Mouse (Mus musculus): Measurements from ENCODE around the gene Zfp553. TPM values are rescaled to one million over a fixed set of nuclear protein-coding genes. Genes with fewer than 3 reads are reported as not detected.

Gene Zfp553
- total and polyA plus RNA-seq, 3 experiments, result 9.8 to 17.4 (median 15.0) TPM

DNA sequence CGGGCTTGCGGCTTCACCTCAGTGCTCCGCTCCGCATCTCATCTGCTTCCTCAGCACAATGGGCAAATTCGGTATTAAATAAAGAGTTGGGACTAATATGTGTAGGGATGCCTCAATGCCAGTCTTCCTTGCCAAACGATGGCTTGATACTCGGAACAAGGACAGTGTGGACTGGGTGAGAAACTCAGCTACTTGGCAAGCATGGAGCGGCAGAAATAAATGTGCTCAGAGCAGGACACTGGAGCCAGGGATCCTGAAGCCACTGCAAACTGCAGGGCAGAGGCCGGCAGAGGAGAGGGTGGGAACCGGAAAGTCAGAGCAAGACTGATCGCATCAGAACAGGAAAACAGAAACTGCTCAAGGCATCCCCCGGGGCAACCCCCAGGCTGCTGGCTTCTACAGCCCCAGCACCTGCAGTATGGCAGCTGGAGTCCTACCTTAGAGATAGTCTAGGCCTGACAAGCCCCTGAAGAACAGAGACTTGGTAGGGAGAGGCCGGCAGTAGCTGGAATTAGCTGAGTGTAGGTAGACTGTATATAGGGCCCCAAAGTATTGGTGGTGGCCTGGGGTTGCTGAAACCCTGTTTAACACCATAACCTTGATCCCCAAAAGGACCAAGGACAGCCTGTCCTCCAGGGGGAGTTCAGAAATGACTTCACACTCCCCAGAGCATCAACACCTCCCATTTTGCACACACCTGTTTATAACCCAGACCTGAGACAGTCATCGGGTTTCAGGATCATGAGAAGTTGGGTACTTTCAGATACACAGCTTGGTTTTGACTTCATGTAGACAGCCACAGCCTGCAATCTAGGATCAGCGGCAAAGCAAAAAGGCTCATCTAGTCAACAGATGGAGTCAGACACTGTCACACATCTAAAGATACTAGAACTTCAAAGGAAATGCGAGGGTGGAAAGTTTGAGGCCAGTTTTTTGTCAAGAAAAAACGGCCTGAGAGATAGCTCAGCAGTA lies 44.3 kb upstream of the Zfp553 start:
- H3K4me3 ChIP-seq (replicated peaks in 1 of 3; ENCODE audit: low read depth in 2 of 3, low read length in 2 of 3, poor library complexity in 1 of 3), result peak overlapping the region in 2 of 3 experiments; percentile 12 to 35
- peak overlapping the region; percentile 97 for H3K27ac ChIP-seq (ENCODE audit: insufficient read depth, low read depth)
- peaks cover 21% of the 10 kb centered on the region for H3K79me2 ChIP-seq (replicated peaks; ENCODE audit: control insufficient read depth, extremely low read depth, insufficient read depth, poor library complexity, severe bottlenecking)
- peaks cover 42 to 79% of the 10 kb centered on the region in 2 experiments for H3K36me3 ChIP-seq (replicated peaks in 1 of 2; ENCODE audit: control insufficient read depth in 1 of 2, insufficient read depth in 1 of 2, low read length in 1 of 2)
- H3K27me3 ChIP-seq (replicated peaks), result no peaks in the 10 kb centered on the region
- in situ Hi-C loops (cut with MboI; ENCODE audit: low pct_ligation_motif_present, low pct_unique_long_range_greater_than_20kb, low sequenced_read_pairs) (loop anchor here (5.0 kb wide), 2 partner anchors 51 to 496 kb away; partner anchors contain the start of gene Spn), dilution Hi-C loops (cut with MboI; ENCODE audit: extremely low pct_ligation_motif_present, extremely low pct_unique_long_range_greater_than_20kb, low sequenced_read_pairs) (no loop called here)
- peak; percentile 91 for DNase-seq (ENCODE audit: extremely low read depth)
- H3K9me3 ChIP-seq (replicated peaks; ENCODE audit: low read length), result no peaks in the 10 kb centered on the region
- peaks cover 32 to 91% of the 10 kb centered on the region in 2 experiments for H3K4me1 ChIP-seq (ENCODE audit: control insufficient read depth in 1 of 2, insufficient read depth in 2 of 2)
- H3K9ac ChIP-seq (ENCODE audit: insufficient read depth, low read depth), result peak overlapping the region; percentile 42
- peak overlapping the region; percentile 75 for H3K4me2 ChIP-seq (ENCODE audit: insufficient read depth, low read depth, poor library complexity, severe bottlenecking)
- TF ChIP-seq MAFK (IDR thresholded peaks at IDR 0.05; ENCODE audit: insufficient replicate concordance, low read length) (peak; percentile 45; the same call in 1 of the 2 replicates), GABPA (IDR thresholded peaks at IDR 0.05; ENCODE audit: insufficient replicate concordance, low read depth, low read length) (no peak), BHLHE40 (IDR thresholded peaks at IDR 0.05; ENCODE audit: low read depth, low read length) (0 out of 2 replicates have a peak, but pooled peaks have one; percentile 46), EP300 (IDR thresholded peaks at IDR 0.05; ENCODE audit: low read length) (peak; percentile 88), RAD21 (IDR thresholded peaks at IDR 0.05; ENCODE audit: low read depth, low read length) (no peak; the same call in 1 of the 2 replicates), ELF1 (IDR thresholded peaks at IDR 0.05; ENCODE audit: low read depth, low read length) (peak; percentile 36; the same call in 1 of the 2 replicates), KAT2A (IDR thresholded peaks at IDR 0.05; ENCODE audit: insufficient replicate concordance, low read length) (0 out of 2 replicates have a peak, but pooled peaks have one; percentile 31), IRF4 (IDR thresholded peaks at IDR 0.05; ENCODE audit: low read depth, low read length) (peak; percentile 92), ZC3H11A (IDR thresholded peaks at IDR 0.05; ENCODE audit: low read depth, low read length) (no peak), MAX (IDR thresholded peaks at IDR 0.05; ENCODE audit: low read length) (peak; percentile 45; the same call in 1 of the 2 replicates), NELFE (IDR thresholded peaks at IDR 0.05; ENCODE audit: low read depth, low read length) (no peak), CTCF (conservative IDR thresholded peaks at IDR 0.05 in 1 of 2, IDR thresholded peaks at IDR 0.05 in 1 of 2; ENCODE audit: low read depth in 2 of 2, low read length in 2 of 2) (peak in 1 of 2 experiments; percentile 30; a peak in 2 of 4 replicates), CHD1 (IDR thresholded peaks at IDR 0.05; ENCODE audit: low read depth, low read length) (peak; percentile 48; the same call in 1 of the 2 replicates), USF2 (conservative IDR thresholded peaks at IDR 0.05; ENCODE audit: low read depth, low read length) (no peak), MAZ (IDR thresholded peaks at IDR 0.05; ENCODE audit: low read depth, low read length) (0 out of 2 replicates have a peak, but pooled peaks have one; percentile 26), RCOR1 (conservative IDR thresholded peaks at IDR 0.05; ENCODE audit: low read depth, low read length) (0 out of 2 replicates have a peak, but pooled peaks have one; percentile 59), ZKSCAN1 (IDR thresholded peaks at IDR 0.05; ENCODE audit: borderline replicate concordance, low read depth, low read length) (no peak), USF1 (IDR thresholded peaks at IDR 0.05; ENCODE audit: low read depth, low read length) (no peak), TCF12 (IDR thresholded peaks at IDR 0.05; ENCODE audit: low read depth, low read length) (peak; percentile 98), UBTF (IDR thresholded peaks at IDR 0.05; ENCODE audit: low read depth, low read length) (peak; percentile 78), POLR2AphosphoS2 (IDR thresholded peaks at IDR 0.05; ENCODE audit: low read depth, low read length) (peak; percentile 72; the same call in 1 of the 2 replicates), JUN (IDR thresholded peaks at IDR 0.05; ENCODE audit: insufficient read depth, low read depth, low read length) (peak; percentile 67), JUND (conservative IDR thresholded peaks at IDR 0.05; ENCODE audit: low read depth, low read length) (peak; percentile 68), MEF2A (IDR thresholded peaks at IDR 0.05; ENCODE audit: borderline replicate concordance, low read depth, low read length) (peak; percentile 87), ZMIZ1 (IDR thresholded peaks at IDR 0.05; ENCODE audit: low read depth, low read length) (peak; percentile 47), MYC (IDR thresholded peaks at IDR 0.05; ENCODE audit: low read depth, low read length) (no peak), POLR2A (IDR thresholded peaks at IDR 0.05; ENCODE audit: low read depth, low read length) (peak; percentile 22), ETS1 (conservative IDR thresholded peaks at IDR 0.05; ENCODE audit: low read depth, low read length) (peak; percentile 81), NRF1 (IDR thresholded peaks at IDR 0.05; ENCODE audit: low read depth, low read length) (no peak), MXI1 (IDR thresholded peaks at IDR 0.05; ENCODE audit: low read depth, low read length) (peak; percentile 53; the same call in 1 of the 2 replicates), SMC3 (IDR thresholded peaks at IDR 0.05; ENCODE audit: low read depth, low read length) (no peak; the same call in 1 of the 2 replicates), CHD2 (IDR thresholded peaks at IDR 0.05; ENCODE audit: low read length) (peak; percentile 79), ZNF384 (IDR thresholded peaks at IDR 0.05; ENCODE audit: low read depth, low read length) (peak; percentile 54; the same call in 1 of the 2 replicates), TBP (conservative IDR thresholded peaks at IDR 0.05; ENCODE audit: low read depth, low read length) (peak; percentile 42; the same call in 1 of the 2 replicates), E2F4 (IDR thresholded peaks at IDR 0.05; ENCODE audit: insufficient replicate concordance, low read depth, low read length) (no peak), PAX5 (IDR thresholded peaks at IDR 0.05; ENCODE audit: low read length) (no peak)
